Mouse (Mus musculus): ENCODE results near the gene Vmn1r40. TPM values are rescaled to one million over a fixed set of nuclear protein-coding genes. Genes with fewer than 3 reads are reported as not detected.

Vmn1r40 gene
- polyA plus RNA-seq, 1 experiment from 2014 or later: not detected

Other genes starting within 250 kb of the Vmn1r40 start
- 12.3 and 15.5 TPM in 2 replicates for gene Chchd6, start 111.9 kb upstream of the Vmn1r40 start, polyA plus RNA-seq (2015; fragmentation: Nextera tagmentation; extraction: Ambion mirVana)
- gene Txnrd3, start 63.6 kb upstream of the Vmn1r40 start, polyA plus RNA-seq (2015; fragmentation: Nextera tagmentation; extraction: Ambion mirVana): 2.6 and 2.8 TPM in 2 replicates
- not detected in 2 replicates for gene Vmn1r41, start 33.2 kb downstream of the Vmn1r40 start, polyA plus RNA-seq (2015; fragmentation: Nextera tagmentation; extraction: Ambion mirVana)
- gene Vmn1r42, start 168.9 kb downstream of the Vmn1r40 start, polyA plus RNA-seq (2015; fragmentation: Nextera tagmentation; extraction: Ambion mirVana): not detected in 2 replicates
- 0.01 TPM in 1 of 2 replicates, not detected in the other for gene Vmn1r43, start 168.9 kb downstream of the Vmn1r40 start, polyA plus RNA-seq (2015; fragmentation: Nextera tagmentation; extraction: Ambion mirVana)
- not detected in 2 replicates for gene Vmn1r44, start 176.1 kb downstream of the Vmn1r40 start, polyA plus RNA-seq (2015; fragmentation: Nextera tagmentation; extraction: Ambion mirVana)
- not detected in 2 replicates for gene Vmn1r45, start 233.1 kb downstream of the Vmn1r40 start, polyA plus RNA-seq (2015; fragmentation: Nextera tagmentation; extraction: Ambion mirVana)